Mouse (Mus musculus) myocyte (in vitro differentiated cells): ENCODE data around the gene Pnkd.

ENCODE experiments used
- CEBPB ChIP-seq: IDR thresholded peaks from 2 replicates; pipeline ENCODE4 v1.6.1; 2011; ENCODE audit warnings: mild to moderate bottlenecking, moderate library complexity; ENCODE audit not compliant: poor library complexity, insufficient read depth, severe bottlenecking
- MAX ChIP-seq: IDR thresholded peaks from one replicate; pipeline ENCODE4 v1.6.1; 2011; ENCODE audit warnings: low read depth, mild to moderate bottlenecking, control low read depth
- MYOD1 ChIP-seq, 3 experiments: IDR thresholded peaks; one replicate each; pipeline ENCODE4 v1.6.1; 2011; ENCODE audit warnings: control low read depth in 2 of 3, low read depth in 2 of 3, mild to moderate bottlenecking in 2 of 3, moderate library complexity in 1 of 3; ENCODE audit not compliant: insufficient read length in 2 of 3, control insufficient read depth in 1 of 3
- MYOG ChIP-seq, 3 experiments: IDR thresholded peaks; one replicate each; pipeline ENCODE4 v1.6.1; 2011; ENCODE audit warnings: control low read depth in 2 of 3, low read depth in 2 of 3, mild to moderate bottlenecking in 2 of 3; ENCODE audit not compliant: insufficient read length in 2 of 3, control insufficient read depth in 1 of 3, insufficient read depth in 1 of 3
- POLR2A ChIP-seq: IDR thresholded peaks from one replicate; pipeline ENCODE4 v1.6.1; 2011; ENCODE audit warnings: low read depth, mild to moderate bottlenecking, control low read depth, moderate library complexity; ENCODE audit not compliant: insufficient read length
- POLR2AphosphoS2 ChIP-seq: IDR thresholded peaks from one replicate; pipeline ENCODE4 v1.6.1; 2011; ENCODE audit warnings: low read depth, control low read depth; ENCODE audit not compliant: insufficient read length
- REST ChIP-seq: IDR thresholded peaks from one replicate; pipeline ENCODE4 v1.6.1; 2011; ENCODE audit warnings: mild to moderate bottlenecking, control low read depth, moderate library complexity; ENCODE audit not compliant: insufficient read depth, insufficient read length
- SRF ChIP-seq: IDR thresholded peaks from one replicate; pipeline ENCODE4 v1.6.1; 2011; ENCODE audit warnings: low read depth; ENCODE audit not compliant: control insufficient read depth, insufficient read length
- TCF3 ChIP-seq: IDR thresholded peaks from one replicate; pipeline ENCODE4 v1.6.1; 2011; ENCODE audit warnings: low read depth, control low read depth; ENCODE audit not compliant: insufficient read length
- USF1 ChIP-seq: IDR thresholded peaks from one replicate; pipeline ENCODE4 v1.6.1; 2011; ENCODE audit warnings: low read depth, mild to moderate bottlenecking, control low read depth, moderate library complexity

- TF ChIP-seq MYOG (IDR thresholded peaks at IDR 0.05; ENCODE audit: control insufficient read depth in 1 of 3, insufficient read depth in 1 of 3, insufficient read length in 2 of 3, low read depth in 2 of 3) (no peak), CEBPB (no peak), POLR2A (no peak), USF1 (no peak), MAX (no peak), REST (no peak), TCF3 (no peak), POLR2AphosphoS2 (no peak), SRF (no peak), MYOD1 (IDR thresholded peaks at IDR 0.05; ENCODE audit: control insufficient read depth in 1 of 3, insufficient read length in 2 of 3, low read depth in 2 of 3) (no peak)
Measured at GRCm38 (mm10) chr1:74309767-74310166, 25.0 kb downstream of the Pnkd start.
